Comparison of ENCODE assay signal across 8 mouse cellular contexts in the genomic region with DNA sequence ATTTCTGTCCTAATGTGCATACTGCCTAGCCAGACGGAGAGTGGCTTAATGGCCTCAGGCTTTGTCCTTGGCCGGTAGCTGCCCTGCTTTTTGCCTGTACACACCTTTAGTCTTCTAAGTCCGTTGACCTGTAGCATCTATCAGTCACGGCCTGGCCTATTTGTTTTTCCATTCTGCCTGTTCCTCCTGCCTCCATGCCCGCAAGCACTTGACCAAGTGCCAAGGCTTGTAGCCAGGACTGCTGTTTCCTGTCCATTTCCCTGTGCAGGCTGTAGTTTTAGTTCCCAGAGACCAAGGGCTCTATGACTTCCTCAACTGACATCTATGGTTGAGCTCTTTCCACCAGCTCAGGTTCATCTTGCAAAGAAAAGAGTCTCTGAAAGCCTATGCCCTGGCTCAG.
DNase-seq lines count a peak whose midpoint lies in the region; ATAC-seq lines count a peak whose summit lies in the region.

No protein-coding gene starts in this region.

- no peak overlapping the region for H3K27ac ChIP-seq in embryonic facial prominence, embryonic 14.5 days (replicated peaks; ENCODE audit: low read depth, low read length)
- H3K27ac ChIP-seq in embryonic facial prominence, embryonic 10.5 days (replicated peaks) = no peak overlapping the region

- H3K9ac ChIP-seq in embryonic facial prominence, embryonic 14.5 days (ENCODE audit: low read depth, low read length) = no peak overlapping the region

- ATAC-seq in embryonic facial prominence, embryonic 14.5 days (ENCODE audit: low read depth) = no peak
- ATAC-seq in granulocyte monocyte progenitor cell, adult 5-6 weeks (replicated peaks; ENCODE audit: poor library complexity, severe bottlenecking) = 0 out of 2 replicates have a peak, but pooled peaks have one; percentile 6
- ATAC-seq in monocyte, adult 5-6 weeks (replicated peaks; ENCODE audit: insufficient number of reproducible peaks, low FRiP score, low TSS enrichment, poor library complexity, severe bottlenecking) = no peak

- no peaks in the 10 kb centered on the region for H3K9me3 ChIP-seq in embryonic facial prominence, embryonic 14.5 days (ENCODE audit: control insufficient read depth, low read length)
- H3K9me3 ChIP-seq in embryonic facial prominence, embryonic 10.5 days = no peaks in the 10 kb centered on the region

- no peak overlapping the region for H3K4me3 ChIP-seq in embryonic facial prominence, embryonic 14.5 days (ENCODE audit: low read depth, low read length)
- no peak overlapping the region for H3K4me3 ChIP-seq in embryonic facial prominence, embryonic 10.5 days

- 76% methylated on average over 5 of the region's 5 CpGs for whole genome bisulfite sequencing in embryonic facial prominence, embryonic 14.5 days
- WGBS in embryonic facial prominence, embryonic 10.5 days = 88% methylated on average over 5 of the region's 5 CpGs

- no peaks in the 10 kb centered on the region for H3K36me3 ChIP-seq in embryonic facial prominence, embryonic 14.5 days (ENCODE audit: control insufficient read depth, insufficient read depth, low read length)
- no peaks in the 10 kb centered on the region for H3K36me3 ChIP-seq in embryonic facial prominence, embryonic 10.5 days (replicated peaks)

- no peak overlapping the region for H3K4me2 ChIP-seq in embryonic facial prominence, embryonic 14.5 days (ENCODE audit: low read depth, low read length)

- H3K4me1 ChIP-seq in embryonic facial prominence, embryonic 14.5 days (ENCODE audit: control insufficient read depth, insufficient read depth, low read length) = no peaks in the 10 kb centered on the region
- H3K4me1 ChIP-seq in embryonic facial prominence, embryonic 10.5 days = no peaks in the 10 kb centered on the region

- H3K27me3 ChIP-seq in embryonic facial prominence, embryonic 14.5 days (replicated peaks; ENCODE audit: control insufficient read depth, insufficient read depth, low read length) = no peaks in the 10 kb centered on the region
- H3K27me3 ChIP-seq in embryonic facial prominence, embryonic 10.5 days (replicated peaks; ENCODE audit: low read depth, poor library complexity, severe bottlenecking) = no peaks in the 10 kb centered on the region

- DNase-seq in embryonic facial prominence, embryonic 14.5 days (ENCODE audit: low spot score) = peak; percentile 32
- DNase-seq in embryonic facial prominence, embryonic 10.5 days (ENCODE audit: low spot score) = no peak
- DNase-seq in adrenal gland, adult 2 months = peak; percentile 37
- peak; percentile 67 for DNase-seq in kidney, postnatal 14 days
- DNase-seq in layer of hippocampus, adult 18-20 months (ENCODE audit: low spot score in 2 of 2) = no peak
- no peak for DNase-seq in layer of hippocampus, postnatal 25 days (ENCODE audit: extremely low spot score in 1 of 2, low spot score in 1 of 2)

Comparison
In these comparisons a context has a peak if more than half of its experiments do, and no peak if none do; other contexts are left out.
1. DNase-seq: peak in embryonic facial prominence, embryonic 14.5 days (single experiment), adrenal gland, adult 2 months (single experiment) and kidney, postnatal 14 days (single experiment); none in embryonic facial prominence, embryonic 10.5 days (single experiment), layer of hippocampus, adult 18-20 months (0 of 2) and layer of hippocampus, postnatal 25 days (0 of 2).